Mouse (Mus musculus) brain, embryonic 14.5 days (tissue): ENCODE results near the gene Hist1h1a.

ENCODE experiments used
- CTCF ChIP-seq: fragments of 200-500 bp; IDR thresholded peaks from 2 replicates; pipeline ENCODE4 v1.5.1; 2012; ENCODE audit warnings: inconsistent platforms, mild to moderate bottlenecking, moderate library complexity, borderline replicate concordance; ENCODE audit not compliant: insufficient read depth, insufficient read length; ENCODE audit errors: extremely low read depth
- POLR2A ChIP-seq: fragments of 200-500 bp; IDR thresholded peaks from 2 replicates; pipeline ENCODE4 v1.6.1; 2012; ENCODE audit warnings: mild to moderate bottlenecking, inconsistent platforms, borderline replicate concordance; ENCODE audit not compliant: poor library complexity, insufficient read depth, insufficient read length, severe bottlenecking; ENCODE audit errors: extremely low read depth

DNA sequence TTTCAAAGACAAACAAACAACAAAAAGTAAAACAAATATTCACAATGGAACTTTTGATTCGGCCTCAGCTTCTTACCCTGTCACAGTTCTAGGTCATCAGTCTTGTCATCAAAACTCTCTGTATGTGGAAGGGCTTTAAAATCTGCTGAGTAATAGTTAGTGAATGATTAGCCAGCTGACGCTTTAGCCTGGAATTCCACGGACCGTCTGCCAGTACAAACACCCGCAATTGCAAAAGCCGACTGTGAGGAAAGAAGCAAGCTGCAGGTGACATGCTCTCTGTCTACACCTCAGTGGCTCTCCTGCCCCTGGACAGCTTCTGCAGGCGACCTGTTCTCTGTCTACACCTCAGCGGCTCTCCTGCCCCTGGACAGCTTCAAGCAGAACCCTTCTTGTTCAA lies 33.0 kb upstream of the Hist1h1a start:
- no peak for TF ChIP-seq POLR2A
- TF ChIP-seq CTCF: no peak
